ENCODE assay signal across 7 mouse cellular contexts in genomic region chr6:69732866-69733265, GRCm38 (mm10).
DNase-seq lines count a peak whose midpoint lies in the region; ATAC-seq and TF ChIP-seq lines count a peak whose summit lies in the region.
"Not testable (repeated sequence)": the region's sequence is repeated elsewhere in the genome, so short reads cannot be mapped to it uniquely, and the experiment has no call there.

No protein-coding gene starts in this region.

- not testable (repeated sequence) for H3K4me2 ChIP-seq in heart, postnatal 0 days (ENCODE audit: low read depth, low read length)

- H3K4me1 ChIP-seq in heart, postnatal 0 days (ENCODE audit: control insufficient read depth, insufficient read depth), result not testable (repeated sequence)

- not testable (repeated sequence) for TF ChIP-seq EP300 in heart, postnatal 0 days (IDR thresholded peaks at IDR 0.05; ENCODE audit: low read depth)

- not testable (repeated sequence) for H3K27me3 ChIP-seq in heart, postnatal 0 days (ENCODE audit: control insufficient read depth, insufficient read depth, low read length)

- not testable (repeated sequence) for H3K27ac ChIP-seq in heart, postnatal 0 days (ENCODE audit: low read depth); layer of hippocampus, adult 2 months

- DNase-seq in ES-CJ7 (ENCODE audit: low read depth, low spot score), result peak; percentile 45
- peak; percentile 47 for DNase-seq in ZHBTc4 (ENCODE audit: low read depth, low spot score)
- DNase-seq in embryo, embryonic 10 days (ENCODE audit: low spot score), result peak; percentile 30
- not testable (repeated sequence) for DNase-seq in heart, postnatal 0 days (ENCODE audit: low spot score); layer of hippocampus, adult 2 months (ENCODE audit: low spot score in 2 of 2)
- peak; percentile 12 for DNase-seq in mesoderm, embryonic 11.5 days (ENCODE audit: low read depth, low spot score)
- peak; percentile 12 for DNase-seq in spleen, adult 12 weeks (ENCODE audit: low spot score)

- peak; percentile 29 for TF ChIP-seq CTCF in heart, postnatal 0 days (IDR thresholded peaks at IDR 0.05; ENCODE audit: low read depth)
- TF ChIP-seq CTCF in layer of hippocampus, adult 2 months (conservative IDR thresholded peaks at IDR 0.05), result peak; percentile 33

- H3K9ac ChIP-seq in heart, postnatal 0 days (replicated peaks; ENCODE audit: low read depth, low read length), result not testable (repeated sequence)

- not testable (repeated sequence) for H3K4me3 ChIP-seq in heart, postnatal 0 days (ENCODE audit: low read depth, low read length); layer of hippocampus, adult 2 months

- H3K9me3 ChIP-seq in heart, postnatal 0 days (replicated peaks; ENCODE audit: control insufficient read depth, low read length), result not testable (repeated sequence)

- ATAC-seq in heart, postnatal 0 days (ENCODE audit: insufficient read depth, low read depth), result not testable (repeated sequence)

- WGBS in heart, postnatal 0 days, result 14% methylated on average over 1 of the region's 1 CpGs

- not testable (repeated sequence) for H3K36me3 ChIP-seq in heart, postnatal 0 days (replicated peaks; ENCODE audit: control insufficient read depth, insufficient read depth, low read length)
